Mouse (Mus musculus) heart, embryonic 11.5 days (tissue): ENCODE results near the gene Nfe2l3. TPM values are rescaled to one million over a fixed set of nuclear protein-coding genes. Genes with fewer than 3 reads are reported as not detected.

Experiments used
- ATAC-seq: fragments of 200-750 bp; cut with Nextera tagmentation; replicated peaks from 2 replicates; pipeline ENCODE4 v1.8.0; 2017; ENCODE audit warnings: moderate library complexity; ENCODE audit not compliant: insufficient number of reproducible peaks, low FRiP score, low TSS enrichment
- H3K27ac ChIP-seq: fragments of 300-500 bp; sonication (generic); 2 replicates; pipeline ENCODE4 v1.5.1; 2014; ENCODE audit warnings: mild to moderate bottlenecking, low read depth, low read length
- H3K27me3 ChIP-seq: fragments of 300-500 bp; sonication (generic); 2 replicates; pipeline ENCODE4 v1.6.1; 2014; ENCODE audit warnings: mild to moderate bottlenecking, low read length, mixed read lengths; ENCODE audit not compliant: control insufficient read depth, insufficient read depth
- H3K36me3 ChIP-seq: fragments of 300-500 bp; sonication (generic); 2 replicates; pipeline ENCODE4 v1.6.1; 2014; ENCODE audit warnings: mild to moderate bottlenecking, low read length, moderate library complexity, mixed read lengths; ENCODE audit not compliant: control insufficient read depth, insufficient read depth
- H3K4me1 ChIP-seq: fragments of 300-500 bp; sonication (generic); 2 replicates; pipeline ENCODE4 v1.6.1; 2014; ENCODE audit warnings: low read length; ENCODE audit not compliant: control insufficient read depth, insufficient read depth
- H3K4me2 ChIP-seq: fragments of 300-500 bp; sonication (generic); 2 replicates; pipeline ENCODE4 v1.6.1; 2014; ENCODE audit warnings: mild to moderate bottlenecking, moderate library complexity
- H3K4me3 ChIP-seq: fragments of 300-500 bp; sonication (generic); 2 replicates; pipeline ENCODE4 v1.5.1; 2014; ENCODE audit warnings: low read depth, low read length
- H3K9ac ChIP-seq: fragments of 300-500 bp; sonication (generic); 2 replicates; pipeline ENCODE4 v1.6.1; 2014; ENCODE audit warnings: mild to moderate bottlenecking, low read depth, low read length, moderate library complexity
- H3K9me3 ChIP-seq: fragments of 300-500 bp; sonication (generic); replicated peaks from 2 replicates; pipeline ENCODE4 v1.6.1; 2016; ENCODE audit warnings: low read length; ENCODE audit not compliant: control insufficient read depth
- WGBS: fragments of 180-500 bp; shearing (Covaris S2); extraction: QIAGEN DNeasy Blood & Tissue Kit; methylation state at CpG from one replicate; pipeline ENCODE4 v1.1.7; 2014; ENCODE audit not compliant: insufficient replicate concordance; 5-methylcytosine and 5-hydroxymethylcytosine counted together
- polyA plus RNA-seq: library from polyadenylated mRNA; unstranded; fragments of >200 nt; fragmentation: Nextera tagmentation; extraction: Ambion mirVana; gene quantifications from 2 replicates; pipeline ENCODE4 v1.2.1, GENCODE M21; 2014

Gene Nfe2l3
- polyA plus RNA-seq, 1 experiment from 2014 or later = 3.4 TPM

DNA sequence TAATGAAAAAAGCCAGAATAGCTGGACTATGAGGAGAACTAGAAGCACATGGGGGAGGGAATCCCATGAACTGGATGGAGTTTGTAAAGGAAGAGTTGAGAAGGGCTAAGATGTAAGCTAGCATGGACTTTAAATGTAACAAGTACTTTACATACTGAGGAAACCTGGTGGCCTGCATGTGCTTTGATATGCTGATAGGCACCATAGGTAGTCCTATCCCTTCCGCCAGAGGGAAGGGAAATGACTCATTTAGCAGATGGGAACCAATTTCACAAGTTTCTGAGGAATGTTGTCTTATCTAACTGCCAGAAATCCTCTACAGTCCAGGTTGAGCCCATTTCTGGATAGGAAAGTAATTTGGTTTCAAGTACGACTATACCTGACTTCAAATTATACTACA, 53.2 kb downstream of the Nfe2l3 start:
- no peak; the same call in 1 of the 2 replicates for ATAC-seq
- H3K27ac ChIP-seq = no peak overlapping the region

DNA sequence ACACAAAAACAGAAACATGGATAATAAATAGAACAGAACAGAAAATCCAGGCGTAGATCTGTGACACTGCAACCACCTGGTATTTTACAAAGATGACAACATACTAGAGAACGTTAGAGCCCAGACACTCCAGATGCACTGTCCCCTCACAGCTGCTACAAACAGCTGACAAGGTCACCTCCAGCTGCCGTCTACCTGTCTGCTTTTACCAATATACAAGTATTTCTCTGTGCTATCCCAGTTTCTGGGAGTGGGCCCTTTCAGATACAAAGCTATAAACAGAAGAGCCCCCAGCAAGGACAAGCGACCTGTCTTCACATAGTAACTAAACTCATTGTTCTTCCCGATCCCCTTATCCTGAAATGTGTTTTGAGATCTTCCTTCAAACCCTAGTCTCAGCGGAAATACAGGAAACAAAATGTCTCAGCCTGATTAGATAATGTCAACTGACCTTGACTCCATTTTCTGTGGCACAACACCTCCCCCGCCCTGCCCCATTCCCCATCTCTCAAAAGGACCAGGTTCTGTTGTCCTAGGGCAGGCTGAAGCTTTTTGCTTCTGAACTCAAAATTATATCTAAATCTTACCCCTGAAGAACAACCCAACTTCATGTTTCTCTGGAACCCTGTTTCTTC, 53.7 kb downstream of the Nfe2l3 start:
- Histone ChIP-seq H3K27me3 (no peaks in the 10 kb centered on the region), H3K4me1 (peaks cover 16% of the 10 kb centered on the region), H3K4me3 (no peak overlapping the region), H3K9ac (no peak overlapping the region), H3K27ac (peak overlapping the region; percentile 41; the same call in 1 of the 2 replicates), H3K9me3 (peaks cover 3% of the 10 kb centered on the region; the same call in 1 of the 2 replicates), H3K36me3 (peaks cover 13% of the 10 kb centered on the region), H3K4me2 (no peak overlapping the region)
- no peak for ATAC-seq
- 35% methylated on average over 7 of the region's 7 CpGs for WGBS

More for the DNA sequence above, 53.2 kb downstream of the Nfe2l3 start:
- Histone ChIP-seq H3K9me3 (peaks cover 3% of the 10 kb centered on the region; the same call in 1 of the 2 replicates), H3K4me1 (peaks cover 16% of the 10 kb centered on the region), H3K27me3 (no peaks in the 10 kb centered on the region), H3K4me3 (no peak overlapping the region), H3K9ac (no peak overlapping the region), H3K36me3 (peaks cover 17% of the 10 kb centered on the region), H3K4me2 (no peak overlapping the region)
- WGBS = 34% methylated on average over 2 of the region's 2 CpGs

GRCm38 (mm10) chr6:51486731-51487130, 54.3 kb downstream of the Nfe2l3 start:
- Histone ChIP-seq H3K4me1 (peaks cover 16% of the 10 kb centered on the region), H3K9me3 (peaks cover 3% of the 10 kb centered on the region; the same call in 1 of the 2 replicates), H3K4me2 (no peak overlapping the region), H3K27me3 (no peaks in the 10 kb centered on the region), H3K9ac (no peak overlapping the region), H3K4me3 (no peak overlapping the region), H3K36me3 (peaks cover 13% of the 10 kb centered on the region), H3K27ac (peak overlapping the region; percentile 41; the same call in 1 of the 2 replicates)
- no peak for ATAC-seq
- WGBS = 76% methylated on average over 5 of the region's 5 CpGs

DNA sequence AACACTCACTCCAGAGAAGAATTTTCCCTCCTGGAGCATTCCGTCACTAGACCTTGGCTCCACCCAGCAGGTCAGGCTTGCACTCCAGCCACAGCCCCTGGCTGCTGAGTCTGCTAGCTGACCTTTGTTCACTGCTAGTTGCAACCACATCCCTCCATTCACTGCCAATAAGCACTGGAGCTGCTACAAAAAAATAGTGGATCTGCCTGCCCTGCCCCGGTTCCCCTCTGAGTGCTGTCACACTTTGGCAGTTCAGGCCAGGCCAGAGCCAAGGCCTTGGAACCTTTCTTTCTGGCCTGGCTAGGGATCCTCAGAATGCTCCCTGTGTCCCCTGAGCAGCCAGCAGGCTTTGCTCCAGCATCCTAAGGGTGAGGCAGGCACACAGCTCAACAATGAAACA, 57.3 kb downstream of the Nfe2l3 start:
- H3K36me3 ChIP-seq = no peaks in the 10 kb centered on the region
- peaks cover 3% of the 10 kb centered on the region; the same call in 1 of the 2 replicates for H3K9me3 ChIP-seq
- H3K4me3 ChIP-seq = no peak overlapping the region
- no peaks in the 10 kb centered on the region for H3K27me3 ChIP-seq
- no peak overlapping the region for H3K4me2 ChIP-seq
- no peak for ATAC-seq
- H3K27ac ChIP-seq = peak overlapping the region; percentile 58; the same call in 1 of the 2 replicates
- no peak overlapping the region for H3K9ac ChIP-seq
- H3K4me1 ChIP-seq = peaks cover 16% of the 10 kb centered on the region
- 30% methylated on average over 2 of the region's 2 CpGs for WGBS

GRCm38 (mm10) chr6:51497321-51498111, 65.0 kb downstream of the Nfe2l3 start:
- no peak overlapping the region for H3K27ac ChIP-seq
- no peak overlapping the region for H3K9ac ChIP-seq
- H3K9me3 ChIP-seq = no peaks in the 10 kb centered on the region
- H3K36me3 ChIP-seq = no peaks in the 10 kb centered on the region
- no peaks in the 10 kb centered on the region for H3K27me3 ChIP-seq
- WGBS = 55% methylated on average over 8 of the region's 8 CpGs
- no peaks in the 10 kb centered on the region for H3K4me1 ChIP-seq
- no peak for ATAC-seq
- no peak overlapping the region for H3K4me3 ChIP-seq
- H3K4me2 ChIP-seq = no peak overlapping the region

DNA sequence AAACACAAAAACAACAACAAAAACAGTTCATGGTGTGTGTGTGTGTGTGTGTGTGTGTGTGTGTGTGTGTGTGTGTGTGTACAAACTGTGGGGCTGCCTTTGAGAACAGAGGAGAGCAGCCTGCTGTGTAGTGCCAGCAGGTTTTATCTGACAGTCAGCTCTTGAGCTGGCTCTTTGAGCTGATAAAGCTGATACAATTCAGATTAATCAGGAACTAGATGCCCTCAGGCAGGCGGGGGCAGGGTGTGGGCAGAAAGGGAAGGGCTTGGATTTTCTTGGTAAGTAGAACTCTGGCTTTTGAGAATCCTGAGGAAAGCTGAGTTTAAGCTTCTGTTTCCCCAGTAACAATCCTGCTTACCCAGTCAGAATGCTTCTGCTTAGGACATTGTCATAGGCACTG, 73.2 kb downstream of the Nfe2l3 start:
- no peak overlapping the region for H3K27ac ChIP-seq
- no peaks in the 10 kb centered on the region for H3K36me3 ChIP-seq
- no peaks in the 10 kb centered on the region for H3K9me3 ChIP-seq
- no peak for ATAC-seq
- 0 out of 2 replicates have a peak overlapping the region, but pooled peaks have one; percentile 16 for H3K9ac ChIP-seq
- no peak overlapping the region for H3K4me3 ChIP-seq
- H3K27me3 ChIP-seq = no peaks in the 10 kb centered on the region
- 0 out of 2 replicates have a peak, but pooled peaks cover 2% of the 10 kb centered on the region for H3K4me1 ChIP-seq
- WGBS = 12% methylated on average over 1 of the region's 1 CpGs
- H3K4me2 ChIP-seq = no peak overlapping the region

GRCm38 (mm10) chr6:51507556-51507955, 75.1 kb downstream of the Nfe2l3 start:
- H3K36me3 ChIP-seq = no peaks in the 10 kb centered on the region
- no peak for ATAC-seq
- 71% methylated on average over 2 of the region's 2 CpGs for WGBS

More at GRCm38 (mm10) chr6:51507556-51507955, 75.1 kb downstream of the Nfe2l3 start:
- no peaks in the 10 kb centered on the region for H3K9me3 ChIP-seq
- H3K4me2 ChIP-seq = no peak overlapping the region
- 0 out of 2 replicates have a peak, but pooled peaks cover 2% of the 10 kb centered on the region for H3K4me1 ChIP-seq
- no peak overlapping the region for H3K9ac ChIP-seq
- no peak overlapping the region for H3K4me3 ChIP-seq
- no peak overlapping the region for H3K27ac ChIP-seq
- no peaks in the 10 kb centered on the region for H3K27me3 ChIP-seq
